Mouse (Mus musculus) kidney, adult 2 months (tissue): ENCODE measurements around the gene Il13. TPM values are rescaled to one million over a fixed set of nuclear protein-coding genes. Genes with fewer than 3 reads are reported as not detected.
A peak's percentile ranks its signal among the peaks of the same experiment; 100 is the strongest.

ENCODE experiments used
- DNase-seq: peaks from one replicate; pipeline ENCODE4 v3.0.0; 2021
- H3K27ac ChIP-seq: fragments of 200-500 bp; 2 replicates; pipeline ENCODE4 v1.5.1; 2012; ENCODE audit warnings: low read depth, low read length, control low read depth, inconsistent platforms; ENCODE audit not compliant: insufficient read depth
- H3K27me3 ChIP-seq: fragments of 200-500 bp; replicated peaks from 2 replicates; pipeline ENCODE4 v1.6.1; 2012; ENCODE audit warnings: mild to moderate bottlenecking, moderate library complexity, low read length, inconsistent platforms; ENCODE audit not compliant: control insufficient read depth, insufficient read depth
- H3K36me3 ChIP-seq: fragments of 200-500 bp; 2 replicates; pipeline ENCODE4 v1.6.1; 2012; ENCODE audit warnings: mild to moderate bottlenecking, moderate library complexity, low read length, inconsistent platforms; ENCODE audit not compliant: control insufficient read depth, insufficient read depth
- H3K4me1 ChIP-seq: fragments of 200-500 bp; 2 replicates; pipeline ENCODE4 v1.6.1; 2011; ENCODE audit warnings: low read length; ENCODE audit not compliant: control insufficient read depth, insufficient read depth
- H3K4me3 ChIP-seq: fragments of 200-500 bp; 2 replicates; pipeline ENCODE4 v1.5.1; 2011; ENCODE audit warnings: mild to moderate bottlenecking, low read depth, low read length, control low read depth; ENCODE audit not compliant: insufficient read depth
- CTCF ChIP-seq: fragments of 200-500 bp; conservative IDR thresholded peaks from 2 replicates; pipeline ENCODE4 v1.5.1; 2011; ENCODE audit warnings: low read depth, mild to moderate bottlenecking, control low read depth, low read length, moderate library complexity, mixed read lengths; ENCODE audit not compliant: insufficient read depth, insufficient read length
- POLR2A ChIP-seq: fragments of 200-500 bp; IDR thresholded peaks from one replicate; pipeline ENCODE4 v1.6.1; 2011; ENCODE audit warnings: low read depth, low read length, control low read depth
- WGBS: fragments of 180-500 bp; shearing (Covaris S2); methylation state at CpG from one replicate; pipeline ENCODE4 v1.1.7; 2018; 5-methylcytosine and 5-hydroxymethylcytosine counted together
- polyA plus RNA-seq: library from polyadenylated mRNA; depleted of rRNA; stranded (reverse); fragments of >200 nt; gene quantifications from 2 replicates; pipeline ENCODE4 v1.2.3, GENCODE M21; 2012; rRNA removed

Gene Il13
- not detected in 2 replicates for polyA plus RNA-seq

DNA sequence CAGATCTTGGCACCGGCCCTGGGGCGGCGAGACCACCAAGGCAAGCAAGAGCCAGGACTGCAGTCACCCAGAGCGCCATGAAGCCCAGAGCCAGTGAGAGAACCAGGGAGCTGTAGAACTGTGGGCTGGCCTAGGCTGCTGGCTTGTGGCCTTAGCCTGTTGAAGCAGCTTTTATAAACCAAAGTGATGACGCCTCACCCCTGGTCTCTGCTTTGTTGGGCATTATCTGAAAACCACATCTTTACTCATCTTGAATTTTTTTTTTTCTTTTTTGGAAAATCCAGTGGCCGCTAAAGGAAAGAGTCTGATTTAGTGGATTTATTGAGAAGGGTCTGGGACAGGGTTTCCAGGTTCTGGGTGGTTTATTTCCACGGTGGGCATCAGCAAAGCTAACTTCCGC lies at the start of gene Il13:
TSS of gene Il13 (minus strand) at position 147 of the 400 bp plus-strand sequence.
- no peaks in the 10 kb centered on the region for H3K4me1 ChIP-seq
- no peaks in the 10 kb centered on the region; the same call in 1 of the 2 replicates for H3K27me3 ChIP-seq
- TF ChIP-seq POLR2A = no peak
- no peak for TF ChIP-seq CTCF
- no peaks in the 10 kb centered on the region for H3K36me3 ChIP-seq
- no peak within 1 kb of the TSS for H3K4me3 ChIP-seq
- 94% methylated on average over 8 of the region's 8 CpGs for WGBS
- no peak within 1 kb of the TSS for H3K27ac ChIP-seq
- DNase-seq = no peak

DNA sequence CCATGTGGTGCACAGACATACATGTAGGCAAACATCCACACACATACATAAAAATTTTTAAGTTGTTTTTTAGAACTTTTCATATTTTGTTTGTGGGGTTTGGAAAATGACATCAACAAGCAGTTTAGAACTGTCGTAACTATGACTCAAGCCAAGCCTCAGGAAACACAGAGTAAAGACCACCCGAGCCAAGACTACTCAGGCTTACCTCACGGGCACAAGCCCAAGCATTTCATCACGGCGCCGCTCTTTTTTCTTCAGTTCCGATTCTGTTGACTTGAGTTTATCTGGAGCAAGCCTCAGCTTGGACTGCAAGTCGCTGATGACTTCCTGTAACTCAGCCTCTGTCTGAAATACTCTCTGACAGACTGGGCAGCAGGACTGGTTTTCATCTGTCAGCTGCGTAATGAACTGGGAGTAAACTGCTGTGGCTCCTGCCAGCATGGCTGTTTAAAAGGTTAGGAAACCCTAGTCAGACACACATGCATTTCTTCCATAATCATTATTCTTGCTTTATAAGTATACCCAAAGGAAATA lies 48.6 kb upstream of the Il13 start:
- no peak overlapping the region for H3K4me3 ChIP-seq
- DNase-seq = no peak
- no peaks in the 10 kb centered on the region for H3K27me3 ChIP-seq
- 90% methylated on average over 9 of the region's 9 CpGs for WGBS
- no peak for TF ChIP-seq CTCF
- no peak for TF ChIP-seq POLR2A
- peaks cover 1% of the 10 kb centered on the region; the same call in 1 of the 2 replicates for H3K36me3 ChIP-seq
- no peak overlapping the region for H3K27ac ChIP-seq
- H3K4me1 ChIP-seq = no peaks in the 10 kb centered on the region

DNA sequence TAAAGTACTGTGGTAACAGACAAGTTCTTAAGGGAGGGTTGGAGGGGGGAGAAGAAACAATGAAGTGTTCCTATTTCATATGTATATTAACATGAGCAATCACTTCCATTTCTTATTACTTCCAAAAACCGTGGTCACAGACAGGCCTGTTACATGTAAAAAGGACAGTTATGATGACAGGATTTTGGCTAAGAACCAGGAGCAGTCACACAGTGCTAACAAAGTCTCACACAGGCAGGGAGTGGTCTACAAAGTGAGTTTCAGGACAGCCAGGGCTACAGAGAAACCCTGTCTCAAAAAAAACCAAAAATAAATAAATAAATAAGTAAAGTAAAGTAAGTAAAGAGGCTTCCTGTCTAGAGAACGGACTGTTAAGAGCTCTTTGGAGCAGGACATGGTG lies 47.7 kb upstream of the Il13 start:
- TF ChIP-seq POLR2A (no peak), CTCF (no peak)
- no peak for DNase-seq
- Histone ChIP-seq H3K4me1 (no peaks in the 10 kb centered on the region), H3K27me3 (no peaks in the 10 kb centered on the region), H3K4me3 (no peak overlapping the region), H3K27ac (no peak overlapping the region), H3K36me3 (peaks cover 3% of the 10 kb centered on the region; the same call in 1 of the 2 replicates)
- WGBS = 81% methylated on average over 2 of the region's 2 CpGs

DNA sequence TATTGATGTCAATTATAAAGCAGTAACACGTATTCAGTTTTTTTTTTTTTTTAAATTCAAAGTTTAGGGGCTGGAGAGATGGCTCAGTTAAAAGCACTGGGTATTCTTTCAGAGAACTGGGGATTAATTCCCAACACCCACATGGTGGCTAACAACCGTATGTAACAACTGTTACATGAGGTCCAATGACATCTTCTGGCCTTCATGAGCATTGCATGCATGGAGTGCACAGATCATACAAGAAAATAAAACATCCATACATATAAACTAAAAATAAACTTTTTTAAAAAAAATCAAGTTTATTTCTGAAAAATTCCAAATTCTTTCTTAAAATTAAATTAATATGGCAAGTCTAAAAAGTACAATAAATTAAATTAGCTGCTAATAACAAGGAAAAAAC lies 47.2 kb upstream of the Il13 start:
- WGBS = 97% methylated on average over 2 of the region's 2 CpGs
- Histone ChIP-seq H3K27ac (no peak overlapping the region), H3K4me3 (no peak overlapping the region), H3K4me1 (no peaks in the 10 kb centered on the region), H3K36me3 (peaks cover 3% of the 10 kb centered on the region; the same call in 1 of the 2 replicates), H3K27me3 (no peaks in the 10 kb centered on the region)
- no peak for DNase-seq
- TF ChIP-seq CTCF = no peak
- TF ChIP-seq POLR2A = no peak

DNA sequence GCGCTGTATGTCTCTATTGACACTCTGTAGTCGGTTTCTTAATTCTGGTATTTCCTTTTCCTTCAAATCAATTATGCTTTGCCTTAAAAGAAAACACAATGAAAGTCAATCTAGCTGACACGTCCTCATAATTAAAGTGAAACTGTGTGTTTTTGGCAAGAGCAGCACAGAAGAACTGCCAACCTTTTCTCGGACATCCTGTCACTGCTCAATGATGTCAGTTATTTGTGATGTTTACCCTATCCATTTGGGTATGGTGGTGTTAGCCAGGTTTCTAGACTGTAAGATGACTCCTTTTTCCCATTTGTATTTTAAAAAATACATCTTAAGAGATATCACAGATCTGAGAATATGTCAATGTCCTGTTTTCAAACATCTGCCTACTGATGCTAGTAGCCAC lies 45.6 kb upstream of the Il13 start:
- peak; percentile 32 for DNase-seq
- H3K27me3 ChIP-seq = no peaks in the 10 kb centered on the region
- no peak overlapping the region for H3K4me3 ChIP-seq
- TF ChIP-seq CTCF = no peak
- TF ChIP-seq POLR2A = no peak
- WGBS = 60% methylated on average over 4 of the region's 4 CpGs
- no peaks in the 10 kb centered on the region for H3K4me1 ChIP-seq
- no peak overlapping the region for H3K27ac ChIP-seq
- H3K36me3 ChIP-seq = peaks cover 4% of the 10 kb centered on the region; the same call in 1 of the 2 replicates

DNA sequence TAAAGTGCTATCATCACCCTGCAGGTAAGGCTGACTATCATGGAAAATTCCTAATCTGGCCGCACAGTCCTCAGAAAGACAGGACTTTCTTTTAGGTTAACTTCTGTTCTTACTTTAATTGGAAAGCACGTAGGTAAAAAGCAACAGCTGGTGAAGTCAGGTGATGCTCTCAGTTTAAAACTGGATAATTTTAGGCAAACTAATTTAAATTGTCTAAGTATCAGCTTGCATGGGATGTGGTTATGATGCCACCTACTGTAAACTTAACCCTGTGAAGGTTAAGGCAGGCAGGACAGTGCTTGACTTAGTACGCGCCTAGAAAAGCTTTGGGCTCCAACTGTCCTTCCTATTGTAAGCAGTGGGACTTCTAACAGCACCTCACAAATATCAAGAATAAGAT lies 36.9 kb upstream of the Il13 start:
- Histone ChIP-seq H3K36me3 (peaks cover 2% of the 10 kb centered on the region; the same call in 1 of the 2 replicates), H3K27me3 (no peaks in the 10 kb centered on the region), H3K27ac (no peak overlapping the region), H3K4me3 (no peak overlapping the region), H3K4me1 (no peaks in the 10 kb centered on the region)
- WGBS = 97% methylated on average over 4 of the region's 4 CpGs
- DNase-seq = no peak
- TF ChIP-seq POLR2A = no peak
- TF ChIP-seq CTCF = no peak

DNA sequence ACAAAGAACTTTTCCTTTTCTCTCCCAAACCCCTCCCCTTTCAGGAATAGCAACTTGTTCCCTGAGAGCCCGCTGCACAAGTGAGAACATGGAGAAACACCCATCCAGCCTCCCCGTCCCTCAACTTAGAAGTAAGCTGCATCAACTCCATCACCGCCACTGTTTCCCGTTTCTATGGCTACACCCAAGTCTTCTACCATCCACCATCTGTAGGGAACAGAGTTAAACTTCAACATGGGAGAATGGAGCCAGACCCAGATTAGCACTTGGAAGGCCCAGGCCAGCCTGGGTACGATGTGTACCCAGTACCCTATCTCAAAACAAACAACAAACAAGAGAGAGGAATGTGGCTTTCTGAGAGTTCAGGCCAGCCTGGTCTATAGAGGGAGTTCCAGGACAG lies 29.6 kb upstream of the Il13 start:
- Histone ChIP-seq H3K4me3 (no peak overlapping the region), H3K27ac (no peak overlapping the region), H3K4me1 (no peaks in the 10 kb centered on the region), H3K27me3 (no peaks in the 10 kb centered on the region), H3K36me3 (no peaks in the 10 kb centered on the region; the same call in 1 of the 2 replicates)
- WGBS = 81% methylated on average over 5 of the region's 5 CpGs
- DNase-seq = no peak
- TF ChIP-seq CTCF (no peak), POLR2A (no peak)

DNA sequence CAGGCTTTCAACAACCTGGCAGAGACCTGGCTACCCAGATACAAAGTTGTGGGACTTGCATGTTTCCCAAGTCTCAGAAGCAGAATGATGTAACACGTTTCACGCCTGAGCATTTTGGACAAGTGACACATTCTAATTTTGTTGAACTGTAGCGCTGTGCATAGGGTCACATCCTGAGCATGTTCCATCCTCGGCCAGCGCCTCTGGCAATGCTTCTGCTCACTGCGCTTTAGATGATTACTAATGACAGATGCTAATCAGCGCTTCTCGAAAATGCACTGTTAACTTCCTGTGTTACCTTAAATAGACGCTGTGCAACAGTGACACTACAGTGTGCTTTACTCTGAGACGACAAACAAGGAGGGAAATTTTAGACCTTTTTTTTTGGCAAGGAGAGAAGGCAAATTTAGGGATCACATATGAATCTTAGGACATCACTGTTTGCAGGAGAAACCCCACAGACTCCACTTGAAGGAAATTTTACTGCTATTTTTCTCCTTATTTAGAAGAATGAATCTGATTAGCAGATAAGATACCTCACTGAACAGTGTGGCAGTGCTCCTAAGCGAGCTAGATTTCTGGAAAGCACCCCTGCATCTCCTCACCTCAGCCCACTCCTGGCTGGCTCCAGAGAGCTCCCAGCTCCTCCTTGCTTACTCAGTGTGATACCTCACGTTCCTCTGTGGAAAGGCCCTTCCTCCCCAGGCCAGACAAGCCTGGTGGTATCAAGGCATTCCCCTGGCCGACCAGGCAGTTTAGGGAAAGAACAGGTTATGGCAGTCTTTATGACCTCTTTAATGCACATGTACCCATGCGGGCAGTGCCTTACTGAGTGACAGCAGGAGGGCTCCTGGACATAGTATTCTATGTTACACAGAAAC lies 28.5 kb upstream of the Il13 start:
- 68% methylated on average over 14 of the region's 14 CpGs for WGBS

More for the DNA sequence above, 28.5 kb upstream of the Il13 start:
- no peak for DNase-seq
- Histone ChIP-seq H3K27me3 (no peaks in the 10 kb centered on the region), H3K36me3 (no peaks in the 10 kb centered on the region; the same call in 1 of the 2 replicates), H3K4me1 (no peaks in the 10 kb centered on the region), H3K4me3 (no peak overlapping the region), H3K27ac (no peak overlapping the region)
- TF ChIP-seq CTCF = no peak
- TF ChIP-seq POLR2A = no peak
